ENCODE assay signal across 8 mouse cellular contexts in genomic region chr6:114969213-114970120, GRCm38 (mm10). TPM values are rescaled to one million over a fixed set of nuclear protein-coding genes. Genes with fewer than 3 reads are reported as not detected.
DNase-seq lines count a peak whose midpoint lies in the region; ATAC-seq lines count a peak whose summit lies in the region.

TSS of gene Vgll4 (minus strand) at chr6:114969994.

- H3K4me3 ChIP-seq in hindbrain, embryonic 13.5 days: peak within 1 kb of the TSS; percentile 68

- under 1% methylated on average over 76 of the region's 79 CpGs for whole genome bisulfite sequencing in hindbrain, embryonic 13.5 days

- no peaks in the 10 kb centered on the region for H3K36me3 ChIP-seq in hindbrain, embryonic 13.5 days

- peak within 1 kb of the TSS; percentile 81 for H3K9ac ChIP-seq in hindbrain, embryonic 13.5 days

- peaks cover 46% of the 10 kb centered on the region for H3K27me3 ChIP-seq in hindbrain, embryonic 13.5 days

- ATAC-seq in hindbrain, embryonic 13.5 days (ENCODE audit: low FRiP score): peak; percentile 65

- H3K9me3 ChIP-seq in hindbrain, embryonic 13.5 days: no peaks in the 10 kb centered on the region

- peak within 1 kb of the TSS; percentile 99 for H3K4me2 ChIP-seq in hindbrain, embryonic 13.5 days

- peak; percentile 87 for DNase-seq in R1 (ENCODE audit: low read depth, low spot score)
- peak; percentile 68 to 72 for DNase-seq in cerebellum, postnatal 14 days
- peak; percentile 71 for DNase-seq in frontal cortex, postnatal 36 days (ENCODE audit: low spot score in 2 of 2)
- peak; percentile 56 to 62 for DNase-seq in layer of hippocampus, postnatal 36 days
- DNase-seq in lung, postnatal 25 days (ENCODE audit: low spot score): peak; percentile 76
- DNase-seq in retina, postnatal 1 day: peak; percentile 77
- peak; percentile 67 to 79 for DNase-seq in urinary bladder, postnatal 36 days (ENCODE audit: low spot score in 2 of 2)

- H3K27ac ChIP-seq in hindbrain, embryonic 13.5 days: peak within 1 kb of the TSS; percentile 76

- H3K4me1 ChIP-seq in hindbrain, embryonic 13.5 days (replicated peaks): peaks cover 37% of the 10 kb centered on the region

RNA-seq across cellular contexts. Expression of gene Vgll4, which starts in this region (rescaled TPM):
- polyA plus RNA-seq in hindbrain, embryonic 13.5 days (2015; fragmentation: Nextera tagmentation; extraction: Ambion mirVana): 62.4 and 65.9 TPM in 2 replicates
- total RNA-seq in layer of hippocampus, postnatal 36 days (2021): 10 to 100 TPM; 43.2 to 48.8 TPM

Comparison
In these comparisons a context has a peak if more than half of its experiments do, and no peak if none do; other contexts are left out.
1. Peak in every context shown above with its lines: DNase-seq, ATAC-seq, H3K4me3 ChIP-seq and H3K27ac ChIP-seq.